Comparison of ENCODE assay signal across 22 mouse cellular contexts in the genomic region with DNA sequence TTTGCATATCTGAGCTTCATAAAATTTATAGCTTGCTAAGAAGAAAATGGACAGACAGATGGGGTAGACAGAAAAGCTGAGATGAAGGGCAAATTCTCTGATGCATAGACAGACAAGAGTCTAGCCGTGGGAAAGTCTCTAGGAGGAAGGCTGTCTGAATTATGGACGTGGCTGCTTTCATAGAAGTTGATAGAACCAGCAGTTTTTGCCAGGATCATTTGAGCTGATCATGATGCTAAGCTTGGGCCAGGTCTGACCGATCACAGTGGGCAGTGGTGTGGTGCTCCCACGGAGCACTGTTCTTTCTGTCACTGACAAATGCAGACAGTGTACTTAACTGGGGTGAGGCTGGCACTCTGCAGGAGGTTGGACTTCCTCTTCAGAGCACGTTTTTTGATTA.
"Had no signal": no experiment of that assay in that cellular context is flagged by ENCODE, and none has a peak within 500 bp of the region (broad histone marks: within the 10 kb centered on the region; RNA-seq: fewer than 3 reads in every experiment).

No protein-coding gene starts in this region.

- H3K27me3 ChIP-seq: heart, embryonic 12.5 days; intestine, embryonic 15.5 days; limb, embryonic 13.5 days; limb, embryonic 15.5 days; liver, embryonic 12.5 days had no signal

- H3K27ac ChIP-seq: gastrocnemius, adult 2 months; heart, adult 2 months; intestine, embryonic 15.5 days; layer of hippocampus, adult 2 months; left cerebral cortex, adult 2 months; limb, embryonic 13.5 days; limb, embryonic 15.5 days; liver, embryonic 12.5 days; liver, embryonic 14.5 days had no signal

- H3K36me3 ChIP-seq: heart, embryonic 12.5 days; intestine, embryonic 15.5 days; limb, embryonic 13.5 days; liver, embryonic 12.5 days had no signal

- H3K4me1 ChIP-seq: heart, embryonic 12.5 days; intestine, embryonic 15.5 days; limb, embryonic 13.5 days; limb, embryonic 15.5 days; liver, embryonic 12.5 days had no signal

- H3K4me3 ChIP-seq: gastrocnemius, adult 2 months; heart, adult 2 months; heart, embryonic 12.5 days; intestine, embryonic 15.5 days; layer of hippocampus, adult 2 months; left cerebral cortex, adult 2 months; limb, embryonic 13.5 days; limb, embryonic 15.5 days; liver, embryonic 12.5 days had no signal

- H3K9me3 ChIP-seq: heart, embryonic 12.5 days; intestine, embryonic 15.5 days; limb, embryonic 13.5 days; limb, embryonic 15.5 days; liver, embryonic 12.5 days had no signal

- ATAC-seq: hindbrain, embryonic 16.5 days; inflammation-experienced regulatory T-cells, adult 6 months; intestine, embryonic 15.5 days; intestine, postnatal 0 days; liver, embryonic 12.5 days had no signal

- DNase-seq: gastrocnemius, adult 2 months; gastrocnemius, postnatal 10 days; gastrocnemius, postnatal 25 days; heart, adult 2 months; heart, postnatal 10 days; heart, postnatal 4 days; kidney, adult 18-20 months; kidney, adult 8-10 months; kidney, postnatal 10 days; kidney, postnatal 25 days; kidney, postnatal 4 days had no signal

- H3K9ac ChIP-seq: heart, embryonic 12.5 days; intestine, embryonic 15.5 days; limb, embryonic 13.5 days; limb, embryonic 15.5 days; liver, embryonic 12.5 days; liver, embryonic 14.5 days had no signal

- H3K4me2 ChIP-seq: heart, embryonic 12.5 days; intestine, embryonic 15.5 days; limb, embryonic 13.5 days; limb, embryonic 15.5 days; liver, embryonic 12.5 days had no signal
